ENCODE assay signal across 8 mouse cellular contexts in genomic region chr7:43580526-43580925, GRCm38 (mm10). TPM values are rescaled to one million over a fixed set of nuclear protein-coding genes. Genes with fewer than 3 reads are reported as not detected.
A peak's percentile ranks its signal among the peaks of the same experiment; 100 is the strongest.
DNase-seq lines count a peak whose midpoint lies in the region; ATAC-seq lines count a peak whose summit lies in the region.

No protein-coding gene starts in this region.

- no peaks in the 10 kb centered on the region for H3K27me3 ChIP-seq in heart, embryonic 14.5 days (ENCODE audit: control insufficient read depth, insufficient read depth, low read length)
- no peaks in the 10 kb centered on the region for H3K27me3 ChIP-seq in forebrain, embryonic 14.5 days (replicated peaks; ENCODE audit: control insufficient read depth, insufficient read depth, low read length)
- H3K27me3 ChIP-seq in limb, embryonic 13.5 days, result no peaks in the 10 kb centered on the region
- no peaks in the 10 kb centered on the region for H3K27me3 ChIP-seq in stomach, embryonic 14.5 days (ENCODE audit: control insufficient read depth, insufficient read depth, low read length)

- H3K27ac ChIP-seq in heart, embryonic 14.5 days (replicated peaks in 1 of 2; ENCODE audit: control insufficient read depth in 1 of 2, insufficient read depth in 1 of 2, low read depth in 2 of 2, low read length in 2 of 2), result no peak overlapping the region
- H3K27ac ChIP-seq in forebrain, embryonic 14.5 days (ENCODE audit: low read depth, low read length), result no peak overlapping the region
- no peak overlapping the region for H3K27ac ChIP-seq in limb, embryonic 13.5 days
- no peak overlapping the region for H3K27ac ChIP-seq in stomach, embryonic 14.5 days (ENCODE audit: low read length)

- H3K4me1 ChIP-seq in heart, embryonic 14.5 days (ENCODE audit: control insufficient read depth in 2 of 2, insufficient read depth in 2 of 2, low read length in 2 of 2), result peaks cover 3 to 11% of the 10 kb centered on the region in 2 experiments; a peak in 3 of 4 replicates
- peaks cover 10% of the 10 kb centered on the region for H3K4me1 ChIP-seq in forebrain, embryonic 14.5 days (ENCODE audit: control insufficient read depth, insufficient read depth, low read length)
- H3K4me1 ChIP-seq in limb, embryonic 13.5 days, result peaks cover 14% of the 10 kb centered on the region
- H3K4me1 ChIP-seq in stomach, embryonic 14.5 days (ENCODE audit: control insufficient read depth, insufficient read depth, low read length), result peaks cover 4% of the 10 kb centered on the region; the same call in 1 of the 2 replicates

- no peaks in the 10 kb centered on the region for H3K9me3 ChIP-seq in heart, embryonic 14.5 days (ENCODE audit: control insufficient read depth, low read length)
- no peaks in the 10 kb centered on the region for H3K9me3 ChIP-seq in forebrain, embryonic 14.5 days (replicated peaks; ENCODE audit: control insufficient read depth, low read length)
- H3K9me3 ChIP-seq in limb, embryonic 13.5 days, result no peaks in the 10 kb centered on the region
- no peaks in the 10 kb centered on the region for H3K9me3 ChIP-seq in stomach, embryonic 14.5 days (ENCODE audit: control insufficient read depth, low read depth, low read length)

- peak overlapping the region; percentile 88 for H3K9ac ChIP-seq in heart, embryonic 14.5 days (ENCODE audit: low read length)
- peak overlapping the region; percentile 67; the same call in 1 of the 2 replicates for H3K9ac ChIP-seq in forebrain, embryonic 14.5 days (ENCODE audit: low read length)
- H3K9ac ChIP-seq in limb, embryonic 13.5 days, result peak overlapping the region; percentile 79
- H3K9ac ChIP-seq in stomach, embryonic 14.5 days (replicated peaks; ENCODE audit: low read depth, low read length), result peak overlapping the region; percentile 45

- ATAC-seq in heart, embryonic 14.5 days (ENCODE audit: insufficient number of reproducible peaks, insufficient read depth, low FRiP score, low read depth), result no peak
- ATAC-seq in forebrain, embryonic 14.5 days, result no peak
- no peak for ATAC-seq in limb, embryonic 13.5 days (ENCODE audit: low FRiP score, low read depth)
- no peak for ATAC-seq in stomach, embryonic 14.5 days (ENCODE audit: insufficient number of reproducible peaks, insufficient read depth, low FRiP score, low read depth)

- 70% methylated on average over 5 of the region's 5 CpGs for WGBS in heart, embryonic 14.5 days
- WGBS in forebrain, embryonic 14.5 days, result 67% methylated on average over 5 of the region's 5 CpGs
- 57% methylated on average over 5 of the region's 5 CpGs for WGBS in limb, embryonic 13.5 days
- WGBS in stomach, embryonic 14.5 days, result 52% methylated on average over 5 of the region's 5 CpGs

- peaks cover 19% of the 10 kb centered on the region for H3K36me3 ChIP-seq in heart, embryonic 14.5 days (ENCODE audit: control insufficient read depth, insufficient read depth, low read length)
- peaks cover 26% of the 10 kb centered on the region for H3K36me3 ChIP-seq in forebrain, embryonic 14.5 days (ENCODE audit: control insufficient read depth, insufficient read depth, low read length)
- H3K36me3 ChIP-seq in limb, embryonic 13.5 days, result peaks cover 22% of the 10 kb centered on the region
- H3K36me3 ChIP-seq in stomach, embryonic 14.5 days (ENCODE audit: control insufficient read depth, insufficient read depth, low read length), result peaks cover 16% of the 10 kb centered on the region

- DNase-seq in heart, adult 9 months (ENCODE audit: low spot score in 2 of 2), result no peak
- peak; percentile 38 for DNase-seq in NIH3T3 (ENCODE audit: low read depth)
- no peak for DNase-seq in forebrain, embryonic 14.5 days (ENCODE audit: low spot score)
- no peak for DNase-seq in embryo, embryonic 9.5 days (ENCODE audit: extremely low spot score)
- no peak for DNase-seq in natural killer cell, adult 2 months (ENCODE audit: low spot score in 2 of 2)

- peak overlapping the region; percentile 75 for H3K4me2 ChIP-seq in heart, embryonic 14.5 days (ENCODE audit: low read length)
- peak overlapping the region; percentile 76 for H3K4me2 ChIP-seq in forebrain, embryonic 14.5 days (ENCODE audit: low read length)
- H3K4me2 ChIP-seq in limb, embryonic 13.5 days (replicated peaks), result peak overlapping the region; percentile 78
- H3K4me2 ChIP-seq in stomach, embryonic 14.5 days (replicated peaks; ENCODE audit: low read depth, low read length), result peak overlapping the region; percentile 54

- peak overlapping the region; percentile 11 to 72; a peak in 3 of 4 replicates for H3K4me3 ChIP-seq in heart, embryonic 14.5 days (ENCODE audit: control insufficient read depth in 1 of 2, insufficient read depth in 1 of 2, low read depth in 1 of 2, low read length in 2 of 2)
- H3K4me3 ChIP-seq in forebrain, embryonic 14.5 days (ENCODE audit: low read depth, low read length), result peak overlapping the region; percentile 52
- H3K4me3 ChIP-seq in limb, embryonic 13.5 days, result peak overlapping the region; percentile 72
- H3K4me3 ChIP-seq in stomach, embryonic 14.5 days (ENCODE audit: low read depth, low read length), result peak overlapping the region; percentile 52

RNA-seq across cellular contexts. Expression of gene Zfp719, which starts 1.1 kb away (rescaled TPM):
- 7.8 and 7.9 TPM in 2 replicates for polyA plus RNA-seq in heart, embryonic 14.5 days (2014; fragmentation: Nextera tagmentation; extraction: Ambion mirVana)
- 18.8 and 21.5 TPM in 2 replicates for polyA plus RNA-seq in forebrain, embryonic 14.5 days (2014; fragmentation: Nextera tagmentation; extraction: Ambion mirVana)
- polyA plus RNA-seq in limb, embryonic 13.5 days (2015; fragmentation: Nextera tagmentation; extraction: Ambion mirVana), result 14.4 and 15.4 TPM in 2 replicates
- polyA plus RNA-seq in stomach, embryonic 14.5 days (2014; fragmentation: Nextera tagmentation; extraction: Ambion mirVana), result 14.7 and 14.8 TPM in 2 replicates

RNA-seq across cellular contexts. Expression of gene Zfp658, which starts 18.5 kb away (rescaled TPM):
- 1.3 TPM in 2 replicates for polyA plus RNA-seq in heart, embryonic 14.5 days (2014; fragmentation: Nextera tagmentation; extraction: Ambion mirVana)
- 7.6 and 9.0 TPM in 2 replicates for polyA plus RNA-seq in forebrain, embryonic 14.5 days (2014; fragmentation: Nextera tagmentation; extraction: Ambion mirVana)
- 4.8 and 4.9 TPM in 2 replicates for polyA plus RNA-seq in limb, embryonic 13.5 days (2015; fragmentation: Nextera tagmentation; extraction: Ambion mirVana)
- polyA plus RNA-seq in stomach, embryonic 14.5 days (2014; fragmentation: Nextera tagmentation; extraction: Ambion mirVana), result 3.2 and 5.0 TPM in 2 replicates

RNA-seq across cellular contexts. Expression of gene Zfp819, which starts 26.4 kb away (rescaled TPM):
- not detected in 2 replicates for polyA plus RNA-seq in heart, embryonic 14.5 days (2014; fragmentation: Nextera tagmentation; extraction: Ambion mirVana)
- polyA plus RNA-seq in forebrain, embryonic 14.5 days (2014; fragmentation: Nextera tagmentation; extraction: Ambion mirVana), result 0.47 and 0.53 TPM in 2 replicates
- 0.27 and 0.33 TPM in 2 replicates for polyA plus RNA-seq in limb, embryonic 13.5 days (2015; fragmentation: Nextera tagmentation; extraction: Ambion mirVana)
- 0.23 and 0.36 TPM in 2 replicates for polyA plus RNA-seq in stomach, embryonic 14.5 days (2014; fragmentation: Nextera tagmentation; extraction: Ambion mirVana)

RNA-seq across cellular contexts. Expression of gene Cd33, which starts 36.3 kb away (rescaled TPM):
- 1.1 TPM in 2 replicates for polyA plus RNA-seq in heart, embryonic 14.5 days (2014; fragmentation: Nextera tagmentation; extraction: Ambion mirVana)
- polyA plus RNA-seq in forebrain, embryonic 14.5 days (2014; fragmentation: Nextera tagmentation; extraction: Ambion mirVana), result 0.61 and 1.2 TPM in 2 replicates
- 1.2 and 1.5 TPM in 2 replicates for polyA plus RNA-seq in limb, embryonic 13.5 days (2015; fragmentation: Nextera tagmentation; extraction: Ambion mirVana)
- 1.9 and 4.3 TPM in 2 replicates for polyA plus RNA-seq in stomach, embryonic 14.5 days (2014; fragmentation: Nextera tagmentation; extraction: Ambion mirVana)

RNA-seq across cellular contexts. Expression of gene Ceacam18, which starts 54.0 kb away (rescaled TPM):
- polyA plus RNA-seq in heart, embryonic 14.5 days (2014; fragmentation: Nextera tagmentation; extraction: Ambion mirVana), result not detected in 2 replicates
- polyA plus RNA-seq in forebrain, embryonic 14.5 days (2014; fragmentation: Nextera tagmentation; extraction: Ambion mirVana), result not detected in 2 replicates
- polyA plus RNA-seq in limb, embryonic 13.5 days (2015; fragmentation: Nextera tagmentation; extraction: Ambion mirVana), result not detected in 2 replicates
- polyA plus RNA-seq in stomach, embryonic 14.5 days (2014; fragmentation: Nextera tagmentation; extraction: Ambion mirVana), result 0.17 TPM in 1 of 2 replicates, not detected in the other
